ENCODE assay signal across 9 mouse cellular contexts in genomic region chr11:3503755-3504693, GRCm38 (mm10). TPM values are rescaled to one million over a fixed set of nuclear protein-coding genes. Genes with fewer than 3 reads are reported as not detected.
DNase-seq lines count a peak whose midpoint lies in the region; ATAC-seq and TF ChIP-seq lines count a peak whose summit lies in the region.
"Had no signal": no experiment of that assay in that cellular context is flagged by ENCODE, and none has a peak within 500 bp of the region (broad histone marks: within the 10 kb centered on the region; RNA-seq: fewer than 3 reads in every experiment).

No protein-coding gene starts in this region.

- no peaks in the 10 kb centered on the region for H3K27me3 ChIP-seq in heart, embryonic 15.5 days
- no peaks in the 10 kb centered on the region for H3K27me3 ChIP-seq in midbrain, embryonic 14.5 days (ENCODE audit: control insufficient read depth, insufficient read depth, low read length)
- H3K27me3 ChIP-seq in midbrain, embryonic 10.5 days (ENCODE audit: low read depth, poor library complexity, severe bottlenecking): 0 out of 2 replicates have a peak, but pooled peaks cover 7% of the 10 kb centered on the region
- no peaks in the 10 kb centered on the region for H3K27me3 ChIP-seq in intestine, embryonic 14.5 days (replicated peaks; ENCODE audit: control insufficient read depth, insufficient read depth, low read length)
- H3K27me3 ChIP-seq in stomach, postnatal 0 days (ENCODE audit: control insufficient read depth, insufficient read depth, low read length): no peaks in the 10 kb centered on the region; the same call in 1 of the 2 replicates

- no peaks in the 10 kb centered on the region for H3K36me3 ChIP-seq in heart, embryonic 15.5 days
- no peaks in the 10 kb centered on the region for H3K36me3 ChIP-seq in midbrain, embryonic 14.5 days (ENCODE audit: control insufficient read depth, insufficient read depth, low read length)
- no peaks in the 10 kb centered on the region for H3K36me3 ChIP-seq in midbrain, embryonic 10.5 days
- H3K36me3 ChIP-seq in intestine, embryonic 14.5 days (ENCODE audit: control insufficient read depth, insufficient read depth, low read length): no peaks in the 10 kb centered on the region
- no peaks in the 10 kb centered on the region for H3K36me3 ChIP-seq in stomach, postnatal 0 days (ENCODE audit: control insufficient read depth, insufficient read depth, low read length)

- peak overlapping the region; percentile 60 for H3K4me2 ChIP-seq in heart, embryonic 15.5 days
- peak overlapping the region; percentile 19 for H3K4me2 ChIP-seq in midbrain, embryonic 14.5 days (ENCODE audit: low read length)
- peak overlapping the region; percentile 32 for H3K4me2 ChIP-seq in intestine, embryonic 14.5 days (ENCODE audit: low read length)
- peak overlapping the region; percentile 55 for H3K4me2 ChIP-seq in stomach, postnatal 0 days (replicated peaks; ENCODE audit: low read depth)

- no peak for TF ChIP-seq EP300 in stomach, postnatal 0 days (optimal IDR thresholded peaks at IDR 0.05)

- peak overlapping the region; percentile 60 for H3K9ac ChIP-seq in heart, embryonic 15.5 days
- H3K9ac ChIP-seq in midbrain, embryonic 14.5 days (replicated peaks; ENCODE audit: low read length): peak overlapping the region; percentile 14; the same call in 1 of the 2 replicates
- H3K9ac ChIP-seq in intestine, embryonic 14.5 days (ENCODE audit: low read length): peak overlapping the region; percentile 20; the same call in 1 of the 2 replicates
- H3K9ac ChIP-seq in stomach, postnatal 0 days (ENCODE audit: low read length): peak overlapping the region; percentile 56

- TF ChIP-seq CTCF in stomach, postnatal 0 days (IDR thresholded peaks at IDR 0.05; ENCODE audit: low read depth): no peak

- H3K4me1 ChIP-seq in heart, embryonic 15.5 days (replicated peaks): peaks cover 36% of the 10 kb centered on the region
- H3K4me1 ChIP-seq in midbrain, embryonic 14.5 days (ENCODE audit: control insufficient read depth, insufficient read depth, low read length): no peaks in the 10 kb centered on the region
- no peaks in the 10 kb centered on the region for H3K4me1 ChIP-seq in midbrain, embryonic 10.5 days
- peaks cover 5% of the 10 kb centered on the region; the same call in 1 of the 2 replicates for H3K4me1 ChIP-seq in intestine, embryonic 14.5 days (replicated peaks; ENCODE audit: control insufficient read depth, insufficient read depth, low read length)
- no peaks in the 10 kb centered on the region for H3K4me1 ChIP-seq in stomach, postnatal 0 days (replicated peaks; ENCODE audit: control insufficient read depth, insufficient read depth)

- H3K9me3 ChIP-seq in heart, embryonic 15.5 days (replicated peaks): no peaks in the 10 kb centered on the region
- H3K9me3 ChIP-seq in midbrain, embryonic 14.5 days (ENCODE audit: control insufficient read depth, low read length): no peaks in the 10 kb centered on the region
- no peaks in the 10 kb centered on the region for H3K9me3 ChIP-seq in midbrain, embryonic 10.5 days (replicated peaks)
- H3K9me3 ChIP-seq in intestine, embryonic 14.5 days (ENCODE audit: control insufficient read depth, low read length): no peaks in the 10 kb centered on the region
- no peaks in the 10 kb centered on the region for H3K9me3 ChIP-seq in stomach, postnatal 0 days (ENCODE audit: control insufficient read depth, low read length)

- peak overlapping the region; percentile 64 for H3K27ac ChIP-seq in heart, embryonic 15.5 days
- H3K27ac ChIP-seq in midbrain, embryonic 14.5 days (replicated peaks; ENCODE audit: low read depth, low read length): no peak overlapping the region
- no peak overlapping the region for H3K27ac ChIP-seq in midbrain, embryonic 10.5 days (replicated peaks)
- H3K27ac ChIP-seq in intestine, embryonic 14.5 days (ENCODE audit: low read depth): no peak overlapping the region
- no peak overlapping the region for H3K27ac ChIP-seq in stomach, postnatal 0 days (replicated peaks)

- DNase-seq in heart, adult 8-10 months (ENCODE audit: low spot score): no peak
- DNase-seq in midbrain, embryonic 14.5 days: no peak
- no peak for DNase-seq in midbrain, embryonic 10.5 days (ENCODE audit: low spot score)
- DNase-seq in intestine, embryonic 14.5 days (ENCODE audit: low spot score): no peak
- DNase-seq in stomach, postnatal 0 days (ENCODE audit: low spot score): no peak
- DNase-seq in urinary bladder, postnatal 4 days (ENCODE audit: low spot score in 2 of 2): no peak
- DNase-seq: left cerebral cortex, postnatal 4 days; spleen, adult 18-20 months had no signal

- WGBS in heart, embryonic 15.5 days: 64% methylated on average over 11 of the region's 11 CpGs
- 68% methylated on average over 11 of the region's 11 CpGs for WGBS in midbrain, embryonic 14.5 days
- whole genome bisulfite sequencing in midbrain, embryonic 10.5 days: 71% methylated on average over 11 of the region's 11 CpGs
- WGBS in intestine, embryonic 14.5 days: 59% methylated on average over 11 of the region's 11 CpGs
- 55% methylated on average over 11 of the region's 11 CpGs for WGBS in stomach, postnatal 0 days

- no peak for ATAC-seq in heart, embryonic 15.5 days (replicated peaks; ENCODE audit: insufficient number of reproducible peaks, insufficient read depth, low FRiP score, low read depth)
- no peak for ATAC-seq in midbrain, embryonic 14.5 days (ENCODE audit: low FRiP score, low TSS enrichment)
- no peak; the same call in 1 of the 2 replicates for ATAC-seq in intestine, embryonic 14.5 days (replicated peaks; ENCODE audit: low FRiP score, low TSS enrichment, low read depth)
- no peak for ATAC-seq in stomach, postnatal 0 days (ENCODE audit: low FRiP score, low TSS enrichment)

- H3K4me3 ChIP-seq in heart, embryonic 15.5 days: peak overlapping the region; percentile 50
- H3K4me3 ChIP-seq in midbrain, embryonic 14.5 days (replicated peaks; ENCODE audit: low read depth, low read length): peak overlapping the region; percentile 15
- no peak overlapping the region for H3K4me3 ChIP-seq in midbrain, embryonic 10.5 days
- H3K4me3 ChIP-seq in intestine, embryonic 14.5 days (ENCODE audit: low read depth, low read length): 0 out of 2 replicates have a peak overlapping the region, but pooled peaks have one; percentile 7
- H3K4me3 ChIP-seq in stomach, postnatal 0 days (ENCODE audit: low read depth, low read length): peak overlapping the region; percentile 36

RNA-seq across cellular contexts. Expression of gene Inpp5j, which starts 0.6 kb away (rescaled TPM):
- polyA plus RNA-seq in heart, embryonic 15.5 days (2015; fragmentation: Nextera tagmentation; extraction: Ambion mirVana): 9.4 and 11.4 TPM in 2 replicates
- total RNA-seq in heart, adult 8-10 months (2022): 10 to 100 TPM; 19.9 to 24.1 (median 22.7) TPM
- 3.2 and 4.7 TPM in 2 replicates for polyA plus RNA-seq in midbrain, embryonic 14.5 days (2014; fragmentation: Nextera tagmentation; extraction: Ambion mirVana)
- 0.16 and 0.24 TPM in 2 replicates for polyA plus RNA-seq in midbrain, embryonic 10.5 days (2016; fragmentation: Nextera tagmentation; extraction: Ambion mirVana)
- polyA plus RNA-seq in intestine, embryonic 14.5 days (2014; fragmentation: Nextera tagmentation; extraction: Ambion mirVana): 4.1 and 4.3 TPM in 2 replicates
- 2.4 and 2.7 TPM in 2 replicates for polyA plus RNA-seq in stomach, postnatal 0 days (2015; fragmentation: Nextera tagmentation; extraction: Ambion mirVana)

RNA-seq across cellular contexts. Expression of gene Selenom, which starts 10.5 kb away (rescaled TPM):
- 132 and 138 TPM in 2 replicates for polyA plus RNA-seq in heart, embryonic 15.5 days (2015; fragmentation: Nextera tagmentation; extraction: Ambion mirVana)
- total RNA-seq in heart, adult 8-10 months (2022): 10 to 100 TPM; 33.5 to 51.0 (median 41.9) TPM
- 48.5 and 76.5 TPM in 2 replicates for polyA plus RNA-seq in midbrain, embryonic 14.5 days (2014; fragmentation: Nextera tagmentation; extraction: Ambion mirVana)
- 43.8 and 49.2 TPM in 2 replicates for polyA plus RNA-seq in midbrain, embryonic 10.5 days (2016; fragmentation: Nextera tagmentation; extraction: Ambion mirVana)
- polyA plus RNA-seq in intestine, embryonic 14.5 days (2014; fragmentation: Nextera tagmentation; extraction: Ambion mirVana): 146 and 160 TPM in 2 replicates
- 179 and 191 TPM in 2 replicates for polyA plus RNA-seq in stomach, postnatal 0 days (2015; fragmentation: Nextera tagmentation; extraction: Ambion mirVana)

RNA-seq across cellular contexts. Expression of gene Pla2g3, which starts 15.9 kb away (rescaled TPM):
- 0.10 and 0.28 TPM in 2 replicates for polyA plus RNA-seq in heart, embryonic 15.5 days (2015; fragmentation: Nextera tagmentation; extraction: Ambion mirVana)
- total RNA-seq in heart, adult 8-10 months (2022): under 1 TPM in 2 of 4 experiments, not detected in 2; 0.14 to 0.16 TPM
- 0.59 and 0.72 TPM in 2 replicates for polyA plus RNA-seq in midbrain, embryonic 14.5 days (2014; fragmentation: Nextera tagmentation; extraction: Ambion mirVana)
- 0.75 and 0.89 TPM in 2 replicates for polyA plus RNA-seq in midbrain, embryonic 10.5 days (2016; fragmentation: Nextera tagmentation; extraction: Ambion mirVana)
- polyA plus RNA-seq in intestine, embryonic 14.5 days (2014; fragmentation: Nextera tagmentation; extraction: Ambion mirVana): 0.61 and 0.75 TPM in 2 replicates
- polyA plus RNA-seq in stomach, postnatal 0 days (2015; fragmentation: Nextera tagmentation; extraction: Ambion mirVana): 9.4 and 11.0 TPM in 2 replicates

RNA-seq across cellular contexts. Expression of gene Smtn, which starts 36.4 kb away (rescaled TPM):
- 79.2 and 101 TPM in 2 replicates for polyA plus RNA-seq in heart, embryonic 15.5 days (2015; fragmentation: Nextera tagmentation; extraction: Ambion mirVana)
- 100 to 1,000 TPM; 128 to 185 (median 149) TPM for total RNA-seq in heart, adult 8-10 months (2022)
- 7.2 and 12.8 TPM in 2 replicates for polyA plus RNA-seq in midbrain, embryonic 14.5 days (2014; fragmentation: Nextera tagmentation; extraction: Ambion mirVana)
- polyA plus RNA-seq in midbrain, embryonic 10.5 days (2016; fragmentation: Nextera tagmentation; extraction: Ambion mirVana): 40.2 and 45.4 TPM in 2 replicates
- polyA plus RNA-seq in intestine, embryonic 14.5 days (2014; fragmentation: Nextera tagmentation; extraction: Ambion mirVana): 87.0 and 88.2 TPM in 2 replicates
- polyA plus RNA-seq in stomach, postnatal 0 days (2015; fragmentation: Nextera tagmentation; extraction: Ambion mirVana): 103 TPM in 2 replicates

RNA-seq across cellular contexts. Expression of gene Rnf185, which starts 51.9 kb away (rescaled TPM):
- polyA plus RNA-seq in heart, embryonic 15.5 days (2015; fragmentation: Nextera tagmentation; extraction: Ambion mirVana): 25.9 and 30.2 TPM in 2 replicates
- total RNA-seq in heart, adult 8-10 months (2022): 10 to 100 TPM; 18.9 to 23.0 (median 20.4) TPM
- polyA plus RNA-seq in midbrain, embryonic 14.5 days (2014; fragmentation: Nextera tagmentation; extraction: Ambion mirVana): 40.3 and 55.3 TPM in 2 replicates
- 46.5 and 52.5 TPM in 2 replicates for polyA plus RNA-seq in midbrain, embryonic 10.5 days (2016; fragmentation: Nextera tagmentation; extraction: Ambion mirVana)
- 33.9 and 38.1 TPM in 2 replicates for polyA plus RNA-seq in intestine, embryonic 14.5 days (2014; fragmentation: Nextera tagmentation; extraction: Ambion mirVana)
- polyA plus RNA-seq in stomach, postnatal 0 days (2015; fragmentation: Nextera tagmentation; extraction: Ambion mirVana): 19.4 and 20.9 TPM in 2 replicates
